Mouse (Mus musculus) heart, embryonic 16.5 days (tissue): ENCODE data around the gene Rab4a. TPM values are rescaled to one million over a fixed set of nuclear protein-coding genes. Genes with fewer than 3 reads are reported as not detected.

Experiments
- ATAC-seq: fragments of 200-750 bp; cut with Nextera tagmentation; replicated peaks from 2 replicates; pipeline ENCODE4 v1.8.0; 2017; ENCODE audit warnings: moderate number of reproducible peaks; ENCODE audit not compliant: insufficient read depth, low FRiP score; ENCODE audit errors: extremely low read depth
- H3K27ac ChIP-seq: fragments of 300-500 bp; sonication (generic); 2 replicates; pipeline ENCODE4 v1.5.1; 2014; ENCODE audit warnings: mild to moderate bottlenecking, low read length, control low read depth, moderate library complexity
- H3K27me3 ChIP-seq: fragments of 300-500 bp; sonication (generic); 2 replicates; pipeline ENCODE4 v1.6.1; 2014; ENCODE audit warnings: low read length, mixed read lengths; ENCODE audit not compliant: control insufficient read depth, insufficient read depth
- H3K36me3 ChIP-seq: fragments of 300-500 bp; sonication (generic); 2 replicates; pipeline ENCODE4 v1.6.1; 2014; ENCODE audit not compliant: control insufficient read depth, insufficient read depth
- H3K4me1 ChIP-seq: fragments of 300-500 bp; sonication (generic); 2 replicates; pipeline ENCODE4 v1.6.1; 2014; ENCODE audit warnings: low read length, mixed read lengths; ENCODE audit not compliant: control insufficient read depth, insufficient read depth
- H3K4me2 ChIP-seq: fragments of 300-500 bp; sonication (generic); 2 replicates; pipeline ENCODE4 v1.6.1; 2014; ENCODE audit warnings: low read depth, mild to moderate bottlenecking, control low read depth, low read length
- H3K4me3 ChIP-seq: fragments of 300-500 bp; sonication (generic); 2 replicates; pipeline ENCODE4 v1.5.1; 2014; ENCODE audit warnings: mild to moderate bottlenecking, control low read depth, low read length
- H3K9ac ChIP-seq: fragments of 300-500 bp; sonication (generic); 2 replicates; pipeline ENCODE4 v1.6.1; 2014; ENCODE audit warnings: low read length, control low read depth
- H3K9me3 ChIP-seq: fragments of 300-500 bp; sonication (generic); replicated peaks from 2 replicates; pipeline ENCODE4 v1.6.1; 2016; ENCODE audit warnings: low read length; ENCODE audit not compliant: control insufficient read depth
- WGBS: fragments of 180-500 bp; shearing (Covaris S2); extraction: QIAGEN DNeasy Blood & Tissue Kit; methylation state at CpG from one replicate; pipeline ENCODE4 v1.1.7; 2014; 5-methylcytosine and 5-hydroxymethylcytosine counted together
- polyA plus RNA-seq: library from polyadenylated mRNA; unstranded; fragments of >200 nt; fragmentation: Nextera tagmentation; extraction: Ambion mirVana; gene quantifications from 2 replicates; pipeline ENCODE4 v1.2.1, GENCODE M21; 2015

The Rab4a gene
- polyA plus RNA-seq, 1 experiment from 2014 or later, result 32.2 TPM

- WGBS, result 70% methylated on average over 4 of the region's 4 CpGs
- H3K4me3 ChIP-seq, result no peak overlapping the region
- H3K27ac ChIP-seq, result no peak overlapping the region
- H3K27me3 ChIP-seq, result no peaks in the 10 kb centered on the region
- H3K4me2 ChIP-seq, result no peak overlapping the region
- no peak overlapping the region for H3K9ac ChIP-seq
- H3K9me3 ChIP-seq, result no peaks in the 10 kb centered on the region
- no peak for ATAC-seq
- H3K4me1 ChIP-seq, result no peaks in the 10 kb centered on the region
- no peaks in the 10 kb centered on the region for H3K36me3 ChIP-seq
Observed at GRCm38 (mm10) chr8:123794766-123795165, 11.0 kb upstream of the Rab4a start.

- ATAC-seq, result no peak
- H3K9ac ChIP-seq, result no peak overlapping the region
- no peaks in the 10 kb centered on the region for H3K27me3 ChIP-seq
- H3K9me3 ChIP-seq, result peaks cover 2% of the 10 kb centered on the region; the same call in 1 of the 2 replicates
- no peaks in the 10 kb centered on the region for H3K36me3 ChIP-seq
- no peaks in the 10 kb centered on the region for H3K4me1 ChIP-seq
- no peak overlapping the region for H3K4me2 ChIP-seq
- no peak overlapping the region for H3K4me3 ChIP-seq
- H3K27ac ChIP-seq, result no peak overlapping the region
- 43% methylated on average over 4 of the region's 4 CpGs for WGBS
Observed at GRCm38 (mm10) chr8:123796758-123797157, 9.0 kb upstream of the Rab4a start.

DNA sequence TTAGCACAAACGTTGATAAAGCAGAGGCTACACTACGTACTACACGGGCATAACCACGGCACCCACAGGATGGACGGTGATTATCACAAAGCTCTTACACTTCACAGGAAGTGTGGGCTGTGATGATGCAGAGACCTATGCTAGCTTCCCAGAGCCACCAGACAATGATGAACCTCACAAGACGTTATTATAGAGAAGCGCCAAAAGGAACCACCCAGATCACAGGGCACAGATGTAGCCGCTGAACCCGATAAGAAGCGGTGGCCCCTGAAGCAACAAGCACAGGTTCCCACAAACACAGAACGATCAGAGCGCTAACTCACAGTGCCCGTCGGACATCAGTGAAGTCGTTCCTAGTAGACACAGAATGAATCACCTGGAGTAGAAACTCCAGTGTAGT lies 7.9 kb upstream of the Rab4a start:
- no peak overlapping the region for H3K9ac ChIP-seq
- H3K27me3 ChIP-seq, result no peaks in the 10 kb centered on the region
- no peak for ATAC-seq
- 71% methylated on average over 15 of the region's 15 CpGs for WGBS
- no peaks in the 10 kb centered on the region for H3K4me1 ChIP-seq
- H3K4me3 ChIP-seq, result no peak overlapping the region
- H3K9me3 ChIP-seq, result peaks cover 2% of the 10 kb centered on the region; the same call in 1 of the 2 replicates
- no peak overlapping the region for H3K27ac ChIP-seq
- no peaks in the 10 kb centered on the region for H3K36me3 ChIP-seq
- no peak overlapping the region for H3K4me2 ChIP-seq

DNA sequence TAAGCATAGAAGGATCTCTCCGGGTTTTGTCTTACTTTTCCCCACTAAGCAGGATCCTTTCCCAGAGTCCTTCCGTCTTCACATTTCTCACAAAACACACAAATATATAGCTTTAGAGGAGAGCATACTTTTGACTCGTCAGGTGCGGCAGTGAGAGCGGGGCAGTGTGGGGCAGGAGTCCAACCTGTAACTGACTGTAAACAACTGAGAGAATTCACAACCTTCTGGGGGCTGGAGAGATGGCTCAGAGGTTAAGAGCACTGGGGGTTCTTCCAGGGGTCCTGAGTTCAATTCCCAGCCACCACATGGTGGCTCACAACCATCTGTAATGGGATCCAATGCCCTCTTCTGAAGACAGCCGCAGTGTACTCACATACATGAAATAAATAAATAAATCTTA lies 6.4 kb upstream of the Rab4a start:
- no peak for ATAC-seq
- no peaks in the 10 kb centered on the region for H3K36me3 ChIP-seq
- no peaks in the 10 kb centered on the region for H3K4me1 ChIP-seq
- H3K27ac ChIP-seq, result no peak overlapping the region
- H3K4me2 ChIP-seq, result no peak overlapping the region
- no peaks in the 10 kb centered on the region for H3K27me3 ChIP-seq
- H3K9me3 ChIP-seq, result peaks cover 2% of the 10 kb centered on the region; the same call in 1 of the 2 replicates
- H3K9ac ChIP-seq, result no peak overlapping the region
- H3K4me3 ChIP-seq, result no peak overlapping the region
- 73% methylated on average over 6 of the region's 6 CpGs for WGBS

GRCm38 (mm10) chr8:123799885-123800284 lies 5.9 kb upstream of the Rab4a start:
- H3K4me3 ChIP-seq, result no peak overlapping the region
- H3K9me3 ChIP-seq, result peaks cover 2% of the 10 kb centered on the region; the same call in 1 of the 2 replicates
- WGBS, result 46% methylated on average over 3 of the region's 3 CpGs
- no peak overlapping the region for H3K4me2 ChIP-seq
- no peaks in the 10 kb centered on the region for H3K4me1 ChIP-seq
- no peaks in the 10 kb centered on the region for H3K27me3 ChIP-seq
- no peak overlapping the region for H3K9ac ChIP-seq
- no peak for ATAC-seq
- no peaks in the 10 kb centered on the region for H3K36me3 ChIP-seq
- H3K27ac ChIP-seq, result no peak overlapping the region

DNA sequence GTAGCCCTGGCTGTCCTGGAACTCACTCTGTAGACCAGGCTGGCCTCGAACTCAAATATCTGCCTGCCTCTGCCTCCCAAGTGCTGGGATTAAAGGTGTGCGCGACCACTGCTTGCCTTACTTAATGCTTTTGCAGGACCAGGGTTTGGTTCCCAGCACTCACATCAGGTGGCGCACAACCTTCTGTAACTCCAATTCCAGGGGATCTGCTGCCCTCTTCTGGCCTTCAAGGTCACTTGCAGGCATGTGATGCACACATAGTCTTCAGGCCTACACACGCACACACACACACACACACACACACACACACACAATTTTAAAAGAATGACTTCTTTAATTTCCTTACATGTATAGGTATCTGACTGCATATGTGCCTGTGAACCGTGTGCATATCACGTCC lies 4.9 kb upstream of the Rab4a start:
- WGBS, result 85% methylated on average over 7 of the region's 7 CpGs
- Histone ChIP-seq H3K4me1 (peaks cover 5% of the 10 kb centered on the region; the same call in 1 of the 2 replicates), H3K4me2 (no peak overlapping the region), H3K27me3 (no peaks in the 10 kb centered on the region), H3K27ac (no peak overlapping the region), H3K4me3 (no peak overlapping the region), H3K9me3 (peaks cover 2% of the 10 kb centered on the region; the same call in 1 of the 2 replicates), H3K9ac (no peak overlapping the region), H3K36me3 (no peaks in the 10 kb centered on the region)
- ATAC-seq, result no peak

DNA sequence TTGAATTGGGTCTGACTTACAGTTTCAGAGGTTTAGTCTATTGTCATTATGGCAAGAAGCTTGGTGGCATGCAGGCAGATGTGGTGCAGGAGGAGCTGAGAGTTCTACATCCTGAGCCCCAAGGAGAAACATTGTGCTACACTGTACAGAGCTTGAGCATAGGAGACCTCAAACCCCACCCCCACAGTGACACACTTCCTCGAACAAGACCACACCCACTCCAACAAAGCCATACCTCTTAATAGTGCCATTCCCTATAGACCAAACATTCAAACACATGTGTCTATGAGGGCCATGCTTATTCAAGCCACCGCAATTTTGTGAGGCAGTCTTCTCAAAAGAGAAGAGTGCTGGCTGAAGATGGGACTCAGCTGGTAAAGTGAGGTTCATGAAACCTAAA lies 4.2 kb upstream of the Rab4a start:
- Histone ChIP-seq H3K36me3 (no peaks in the 10 kb centered on the region), H3K27ac (no peak overlapping the region), H3K4me1 (peaks cover 6% of the 10 kb centered on the region), H3K9me3 (peaks cover 2% of the 10 kb centered on the region; the same call in 1 of the 2 replicates), H3K4me3 (no peak overlapping the region), H3K9ac (no peak overlapping the region), H3K27me3 (no peaks in the 10 kb centered on the region), H3K4me2 (no peak overlapping the region)
- 83% methylated on average over 2 of the region's 2 CpGs for WGBS
- ATAC-seq, result no peak

- Histone ChIP-seq H3K9ac (no peak overlapping the region), H3K4me1 (peaks cover 17% of the 10 kb centered on the region), H3K4me3 (no peak overlapping the region), H3K27ac (no peak overlapping the region), H3K4me2 (no peak overlapping the region), H3K36me3 (no peaks in the 10 kb centered on the region), H3K9me3 (peaks cover 2% of the 10 kb centered on the region; the same call in 1 of the 2 replicates), H3K27me3 (no peaks in the 10 kb centered on the region)
- no peak for ATAC-seq
- 64% methylated on average over 1 of the region's 1 CpGs for WGBS
Observed at GRCm38 (mm10) chr8:123803639-123804038, 2.1 kb upstream of the Rab4a start.

DNA sequence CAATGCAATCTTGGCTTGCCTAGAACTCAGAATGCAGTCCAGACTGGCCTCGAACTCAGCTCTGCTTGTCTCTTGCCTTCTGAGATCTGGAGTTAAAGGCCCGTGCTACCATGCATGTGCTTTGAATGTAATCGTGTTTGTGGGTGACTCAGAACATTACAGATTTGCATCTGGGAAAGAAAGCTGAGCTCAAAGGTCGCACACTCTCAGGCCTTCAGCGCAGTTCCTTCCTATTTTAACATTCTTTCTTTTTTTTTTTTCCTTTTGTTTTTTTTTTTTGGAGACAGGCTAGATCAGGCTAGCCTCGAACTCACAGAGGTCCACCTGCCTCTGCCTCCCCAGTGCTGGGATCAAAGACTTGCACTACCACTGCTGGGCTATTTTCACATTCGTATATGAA lies 1.2 kb upstream of the Rab4a start:
- H3K27ac ChIP-seq, result no peak overlapping the region
- H3K4me2 ChIP-seq, result no peak overlapping the region
- no peak for ATAC-seq
- H3K9ac ChIP-seq, result no peak overlapping the region
- H3K27me3 ChIP-seq, result no peaks in the 10 kb centered on the region
- no peaks in the 10 kb centered on the region for H3K36me3 ChIP-seq
- H3K4me3 ChIP-seq, result no peak overlapping the region
- WGBS, result 86% methylated on average over 7 of the region's 7 CpGs
- peaks cover 2% of the 10 kb centered on the region; the same call in 1 of the 2 replicates for H3K9me3 ChIP-seq
- peaks cover 17% of the 10 kb centered on the region for H3K4me1 ChIP-seq
